Mouse (Mus musculus) lung, postnatal 0 days (tissue): ENCODE measurements around the gene Rbm34.

Experiments used
- CTCF ChIP-seq: IDR thresholded peaks from 2 replicates; pipeline ENCODE4 v1.5.1; 2016; ENCODE audit warnings: antibody characterized with exemption, mild to moderate bottlenecking
- EP300 ChIP-seq: IDR thresholded peaks from 2 replicates; pipeline ENCODE4 v1.6.1; 2016; ENCODE audit warnings: antibody characterized with exemption, mild to moderate bottlenecking, control low read depth

- TF ChIP-seq EP300 (no peak), CTCF (no peak)
Measured at GRCm38 (mm10) chr8:126943565-126943964, 27.3 kb downstream of the Rbm34 start.
